In the genomic region with DNA sequence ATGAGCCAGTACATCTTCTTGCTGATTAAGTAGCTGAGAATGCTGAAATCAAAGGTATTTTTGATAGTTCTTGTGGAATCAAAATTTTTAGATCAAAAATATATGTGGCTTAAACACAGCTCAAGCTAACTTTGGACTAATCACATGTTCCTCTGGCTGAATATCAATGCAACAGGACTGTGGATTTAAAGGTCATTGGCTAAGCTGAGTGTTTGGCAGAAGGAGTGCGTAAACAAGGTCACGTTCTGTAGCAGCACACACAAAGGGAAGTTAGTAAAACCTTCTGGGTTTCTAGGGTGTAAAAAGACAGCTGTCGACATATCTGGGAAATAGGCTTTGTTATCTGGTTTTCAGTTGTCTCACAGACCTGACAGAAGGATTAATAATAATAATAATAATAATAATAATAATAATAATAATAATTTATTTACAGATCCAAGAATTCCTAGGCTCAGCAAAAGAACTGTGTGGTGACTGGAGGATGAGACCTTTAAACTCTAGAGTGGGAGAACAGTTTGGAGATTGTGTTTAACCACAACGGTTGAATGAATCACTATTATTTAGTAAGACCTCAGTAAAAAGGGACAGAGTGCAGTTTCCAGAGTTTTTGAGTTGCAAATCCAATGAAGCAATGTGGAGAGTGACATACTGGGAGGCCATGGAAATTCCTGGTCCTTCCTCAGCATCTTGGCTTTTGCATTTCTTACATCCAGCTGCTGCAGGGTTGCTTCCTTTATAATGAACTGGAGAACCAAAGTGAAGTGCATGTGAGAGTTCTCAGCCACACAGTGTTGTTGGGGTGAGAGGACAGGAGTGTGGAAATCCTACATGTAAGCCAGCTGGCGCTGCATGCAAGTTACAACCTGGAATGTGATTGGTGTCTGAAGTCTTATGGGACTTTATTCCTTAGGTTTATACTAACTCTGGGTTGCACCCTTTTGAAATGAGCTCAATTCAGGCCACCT, we compare ENCODE assay signal across 21 mouse cellular contexts. TPM values are rescaled to one million over a fixed set of nuclear protein-coding genes. Genes with fewer than 3 reads are reported as not detected.
A peak's percentile ranks its signal among the peaks of the same experiment; 100 is the strongest.
DNase-seq lines count a peak whose midpoint lies in the region; ATAC-seq and TF ChIP-seq lines count a peak whose summit lies in the region.
"Had no signal": no experiment of that assay in that cellular context is flagged by ENCODE, and none has a peak within 500 bp of the region (broad histone marks: within the 10 kb centered on the region; RNA-seq: fewer than 3 reads in every experiment).

No protein-coding gene starts in this region.

- no peak overlapping the region for H3K9ac ChIP-seq in kidney, postnatal 0 days (ENCODE audit: low read depth, low read length)
- no peak overlapping the region for H3K9ac ChIP-seq in hindbrain, postnatal 0 days (replicated peaks; ENCODE audit: low read length)
- H3K9ac ChIP-seq: forebrain, postnatal 0 days; heart, embryonic 12.5 days; hindbrain, embryonic 12.5 days; intestine, embryonic 15.5 days; liver, embryonic 12.5 days; midbrain, embryonic 15.5 days had no signal

- DNase-seq in heart, adult 18-20 months: peak; percentile 17 to 19
- no peak for DNase-seq in heart, postnatal 14 days
- DNase-seq in ovary, adult 18-20 months (ENCODE audit: low spot score): peak; percentile 19
- DNase-seq in ovary, postnatal 36 days (ENCODE audit: low spot score): no peak
- DNase-seq in kidney, postnatal 0 days (ENCODE audit: low spot score): peak; percentile 40
- peak; percentile 39 for DNase-seq in lung, postnatal 25 days (ENCODE audit: low spot score)
- no peak for DNase-seq in hindbrain, postnatal 0 days (ENCODE audit: low spot score)
- no peak for DNase-seq in midbrain, embryonic 10.5 days (ENCODE audit: low spot score)
- DNase-seq: cerebellum, adult 11-12 months; cerebellum, postnatal 36 days; forebrain, postnatal 0 days; gastrocnemius, postnatal 10 days; left cerebral cortex, postnatal 4 days; right cerebral cortex, postnatal 25 days; thymus, adult 18-20 months had no signal

- H3K4me2 ChIP-seq in kidney, postnatal 0 days (ENCODE audit: low read length): no peak overlapping the region
- H3K4me2 ChIP-seq in hindbrain, postnatal 0 days (ENCODE audit: low read depth, low read length): no peak overlapping the region
- H3K4me2 ChIP-seq: heart, embryonic 12.5 days; hindbrain, embryonic 12.5 days; intestine, embryonic 15.5 days; liver, embryonic 12.5 days; midbrain, embryonic 15.5 days had no signal

- no peaks in the 10 kb centered on the region for H3K9me3 ChIP-seq in kidney, postnatal 0 days (replicated peaks; ENCODE audit: low read length)
- no peaks in the 10 kb centered on the region for H3K9me3 ChIP-seq in hindbrain, postnatal 0 days (ENCODE audit: low read length)
- peaks cover 14% of the 10 kb centered on the region; the same call in 1 of the 2 replicates for H3K9me3 ChIP-seq in midbrain, embryonic 10.5 days (replicated peaks)
- H3K9me3 ChIP-seq: intestine, embryonic 15.5 days had no signal

- H3K4me3 ChIP-seq in kidney, postnatal 0 days (replicated peaks; ENCODE audit: low read depth, low read length): no peak overlapping the region
- H3K4me3 ChIP-seq in hindbrain, postnatal 0 days (ENCODE audit: low read length): no peak overlapping the region
- H3K4me3 ChIP-seq in midbrain, embryonic 10.5 days: no peak overlapping the region
- H3K4me3 ChIP-seq: embryonic facial prominence, embryonic 10.5 days; heart, embryonic 12.5 days; hindbrain, embryonic 12.5 days; intestine, embryonic 15.5 days; liver, embryonic 12.5 days; midbrain, embryonic 15.5 days had no signal

- H3K27me3 ChIP-seq in kidney, postnatal 0 days (ENCODE audit: insufficient read depth, low read length): no peaks in the 10 kb centered on the region
- no peaks in the 10 kb centered on the region for H3K27me3 ChIP-seq in hindbrain, postnatal 0 days (ENCODE audit: insufficient read depth, low read length)
- no peaks in the 10 kb centered on the region for H3K27me3 ChIP-seq in midbrain, embryonic 10.5 days (ENCODE audit: low read depth, poor library complexity, severe bottlenecking)
- H3K27me3 ChIP-seq: heart, embryonic 12.5 days; hindbrain, embryonic 12.5 days; intestine, embryonic 15.5 days; liver, embryonic 12.5 days; midbrain, embryonic 15.5 days had no signal

- 0 out of 2 replicates have a peak, but pooled peaks cover 4% of the 10 kb centered on the region for H3K4me1 ChIP-seq in kidney, postnatal 0 days (replicated peaks; ENCODE audit: insufficient read depth, low read length)
- no peaks in the 10 kb centered on the region for H3K4me1 ChIP-seq in hindbrain, postnatal 0 days (ENCODE audit: insufficient read depth, low read length)
- H3K4me1 ChIP-seq in midbrain, embryonic 10.5 days: no peaks in the 10 kb centered on the region
- H3K4me1 ChIP-seq: embryonic facial prominence, embryonic 10.5 days; heart, embryonic 12.5 days; hindbrain, embryonic 12.5 days; intestine, embryonic 15.5 days; liver, embryonic 12.5 days; midbrain, embryonic 15.5 days had no signal

- 72% methylated on average over 5 of the region's 5 CpGs for WGBS in kidney, postnatal 0 days
- WGBS in hindbrain, postnatal 0 days: 73% methylated on average over 5 of the region's 5 CpGs
- 89% methylated on average over 5 of the region's 5 CpGs for WGBS in midbrain, embryonic 10.5 days

- no peaks in the 10 kb centered on the region for H3K36me3 ChIP-seq in kidney, postnatal 0 days (ENCODE audit: insufficient read depth, low read length)
- no peaks in the 10 kb centered on the region for H3K36me3 ChIP-seq in hindbrain, postnatal 0 days (ENCODE audit: insufficient read depth, low read length)
- no peaks in the 10 kb centered on the region for H3K36me3 ChIP-seq in midbrain, embryonic 10.5 days
- H3K36me3 ChIP-seq: embryonic facial prominence, embryonic 10.5 days; heart, embryonic 12.5 days; hindbrain, embryonic 12.5 days; intestine, embryonic 15.5 days; liver, embryonic 12.5 days; midbrain, embryonic 15.5 days had no signal

- intact Hi-C loops in heart, postnatal 14 days (cut with DNase I): no loop called here

- no peak overlapping the region for H3K27ac ChIP-seq in kidney, postnatal 0 days
- H3K27ac ChIP-seq in hindbrain, postnatal 0 days: no peak overlapping the region
- no peak overlapping the region for H3K27ac ChIP-seq in midbrain, embryonic 10.5 days (replicated peaks)
- H3K27ac ChIP-seq: embryonic facial prominence, embryonic 10.5 days; hindbrain, embryonic 12.5 days; intestine, embryonic 15.5 days; liver, embryonic 12.5 days; midbrain, embryonic 15.5 days had no signal

- ATAC-seq in kidney, postnatal 0 days (replicated peaks; ENCODE audit: low FRiP score, low read depth): no peak
- no peak for ATAC-seq in hindbrain, postnatal 0 days
- ATAC-seq: forebrain, postnatal 0 days; intestine, embryonic 15.5 days; liver, embryonic 12.5 days; midbrain, embryonic 15.5 days had no signal

- TF ChIP-seq CTCF in kidney, postnatal 0 days (IDR thresholded peaks at IDR 0.05; ENCODE audit: low read depth): no peak
- no peak for TF ChIP-seq CTCF in hindbrain, postnatal 0 days (IDR thresholded peaks at IDR 0.05; ENCODE audit: low read depth)

RNA-seq across cellular contexts. Expression of a gene that starts 48.0 kb away (rescaled TPM):
- 10 to 100 TPM; 20.8 to 29.9 TPM for total RNA-seq in heart, adult 18-20 months (2021)
- total RNA-seq in heart, postnatal 14 days (2021): 10 to 100 TPM; 17.3 to 22.0 TPM
- polyA plus RNA-seq in kidney, postnatal 0 days (2015; fragmentation: Nextera tagmentation; extraction: Ambion mirVana): 13.5 and 15.9 TPM in 2 replicates
- 2.9 and 5.1 TPM in 2 replicates for total RNA-seq in hindbrain, postnatal 0 days (2014; rRNA removed)
- polyA plus RNA-seq in hindbrain, postnatal 0 days (2015; fragmentation: Nextera tagmentation; extraction: Ambion mirVana): 14.3 and 14.4 TPM in 2 replicates
- 2.1 and 3.3 TPM in 2 replicates for polyA plus RNA-seq in midbrain, embryonic 10.5 days (2016; fragmentation: Nextera tagmentation; extraction: Ambion mirVana)

Comparison
In these comparisons a context has a peak if more than half of its experiments do, and no peak if none do; other contexts are left out.
1. DNase-seq: peak in heart, adult 18-20 months (2 of 2), ovary, adult 18-20 months (single experiment), kidney, postnatal 0 days (single experiment) and lung, postnatal 25 days (single experiment); none in heart, postnatal 14 days (0 of 2), ovary, postnatal 36 days (single experiment), hindbrain, postnatal 0 days (single experiment) and midbrain, embryonic 10.5 days (single experiment).